Mouse (Mus musculus): ENCODE measurements at regions not wholly inside any gene's neighbourhood (a gene's known extent, or its start where the extent isn't known, plus 50 kb on each side); places are given as distances from the start of the nearest gene placed in this dataset.
A peak's percentile ranks its signal among the peaks of the same experiment; 100 is the strongest.

DNA sequence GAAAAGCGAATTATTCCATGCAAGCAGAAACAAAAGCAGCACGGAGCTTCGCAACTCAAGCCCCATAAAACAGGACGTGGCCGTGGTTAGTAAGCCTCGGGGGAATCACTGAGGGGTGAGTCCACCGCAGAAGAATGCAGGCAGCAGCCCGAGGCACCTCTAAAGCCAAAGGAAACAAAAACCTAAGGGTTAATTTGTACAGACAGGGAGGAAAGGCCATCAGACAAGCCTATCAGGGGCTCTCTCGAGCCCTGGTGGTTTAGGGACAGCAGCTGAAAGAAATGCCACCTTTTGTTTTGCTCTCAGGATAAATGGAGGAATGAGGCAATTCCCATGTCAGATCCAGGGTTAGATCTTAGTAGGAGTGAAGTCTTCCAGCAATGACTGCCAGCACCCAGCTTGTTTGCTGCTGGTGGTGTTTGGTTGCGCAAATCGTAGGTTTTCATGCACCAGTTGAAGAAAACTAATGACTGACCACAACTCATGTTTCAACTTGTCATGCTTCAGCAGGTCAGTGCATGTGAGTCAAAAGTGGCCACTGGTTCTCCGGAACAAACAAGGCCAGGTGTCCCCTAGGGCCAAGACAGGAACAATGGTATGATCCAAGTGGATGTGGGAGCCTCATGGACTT lies 173.9 kb upstream of the Dapk1 start:
- peak; percentile 47 for DNase-seq (ENCODE audit: low read depth, low spot score)

DNA sequence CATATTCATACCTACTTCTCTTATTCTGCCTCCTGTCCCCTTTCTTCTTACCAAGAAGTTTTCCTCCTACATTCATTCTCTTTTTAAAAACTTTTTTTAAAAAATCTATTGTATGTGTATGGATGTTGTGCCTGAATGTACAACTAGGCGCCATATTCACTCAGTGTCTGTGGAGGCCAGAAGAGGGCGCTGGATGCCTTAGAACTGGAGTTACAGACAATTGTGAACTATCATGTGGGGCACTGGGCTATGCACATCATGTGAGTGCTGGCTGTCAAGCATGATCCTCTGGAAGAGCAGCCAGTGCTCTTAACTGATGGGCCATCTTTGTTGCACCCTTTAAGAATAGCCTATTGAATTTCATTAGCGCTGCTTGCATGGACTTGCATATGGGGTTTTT lies 172.6 kb upstream of the Dapk1 start:
- DNase-seq (ENCODE audit: low read depth, low spot score), result no peak

DNA sequence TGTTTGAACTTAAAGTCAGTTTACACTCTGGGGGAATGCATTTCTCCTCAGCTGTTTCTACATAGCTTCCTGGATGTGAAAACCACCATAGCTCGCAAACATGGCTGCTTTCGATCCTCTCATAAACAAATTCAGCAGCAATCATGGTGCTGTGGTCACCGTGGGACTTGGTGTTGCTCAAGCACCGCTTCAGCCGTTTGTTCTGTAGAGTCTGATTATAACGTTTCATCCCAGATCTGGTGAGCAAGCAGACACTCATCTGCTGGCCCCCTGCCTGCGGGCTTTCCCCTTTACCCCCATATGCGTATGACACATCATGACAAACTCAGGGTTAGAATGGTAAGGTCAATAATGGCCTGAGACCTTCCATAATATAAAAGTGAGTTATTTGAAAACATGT lies 170.3 kb upstream of the Dapk1 start:
- DNase-seq (ENCODE audit: low read depth, low spot score), result no peak

DNA sequence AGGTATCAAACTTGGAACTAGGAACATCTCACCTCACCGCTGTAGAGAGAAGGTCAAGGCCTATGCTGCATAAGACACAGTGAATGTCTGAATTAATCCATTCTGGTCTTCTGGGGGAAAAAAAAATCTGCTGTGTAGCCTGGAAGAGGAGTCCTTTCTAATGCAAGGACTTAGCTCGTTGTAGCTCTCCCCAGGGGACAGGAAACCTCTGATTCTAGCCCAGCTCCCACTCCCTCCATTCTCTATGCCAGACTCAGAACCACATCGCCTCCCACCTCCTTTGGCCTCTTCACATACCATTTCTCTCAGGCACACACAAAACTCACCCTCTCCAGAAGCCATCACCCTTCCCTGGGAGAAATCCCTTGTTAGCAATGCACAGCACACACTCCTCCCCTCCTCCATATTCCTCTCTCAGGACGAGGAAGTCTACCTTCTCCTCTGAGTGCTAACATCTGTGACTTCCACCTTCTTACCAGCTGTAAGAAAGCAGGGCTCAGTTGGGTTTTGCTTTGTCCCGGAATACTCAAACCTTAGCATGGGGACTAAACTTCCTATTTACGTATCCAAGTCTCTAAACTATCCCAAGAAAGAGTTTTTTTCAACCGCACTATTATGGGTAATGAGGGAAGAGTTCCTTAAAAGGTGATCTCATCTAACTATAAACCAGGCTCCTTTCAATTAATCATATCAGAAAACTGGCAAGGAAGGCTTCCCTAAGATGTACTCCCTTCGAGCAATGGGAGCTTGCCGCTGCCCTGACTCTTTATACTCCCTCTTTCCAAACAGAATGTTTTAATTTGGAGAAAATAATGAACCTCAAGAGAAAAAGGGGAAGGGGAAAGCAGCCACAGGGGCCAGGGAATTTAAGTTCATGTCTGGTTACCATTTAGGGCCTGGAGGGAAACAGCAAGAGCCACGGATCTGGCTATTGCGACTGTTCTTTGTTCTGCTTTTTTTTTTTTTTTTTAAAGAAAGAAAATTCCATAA lies 167.2 kb upstream of the Dapk1 start:
- DNase-seq (ENCODE audit: low read depth, low spot score), result no peak

DNA sequence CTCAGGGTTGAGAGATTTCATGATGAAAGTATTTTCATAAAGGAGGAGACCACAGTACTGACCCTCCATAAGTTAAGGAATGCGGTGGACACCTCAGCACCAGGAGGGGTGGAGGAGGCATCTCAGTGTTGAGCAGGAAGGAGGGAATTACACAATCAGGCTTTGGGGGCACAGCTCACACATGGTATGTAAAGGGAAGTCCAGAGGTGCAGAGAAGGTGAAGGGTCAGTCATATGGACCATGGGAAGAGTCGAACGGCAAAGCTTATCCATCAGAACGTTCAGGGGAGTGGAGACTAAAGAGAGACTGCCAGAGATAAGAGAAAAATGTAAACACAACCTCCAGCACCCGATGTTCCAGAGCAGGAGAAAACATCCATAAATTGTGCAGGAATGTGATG lies 166.4 kb upstream of the Dapk1 start:
- DNase-seq (ENCODE audit: low read depth, low spot score), result no peak

DNA sequence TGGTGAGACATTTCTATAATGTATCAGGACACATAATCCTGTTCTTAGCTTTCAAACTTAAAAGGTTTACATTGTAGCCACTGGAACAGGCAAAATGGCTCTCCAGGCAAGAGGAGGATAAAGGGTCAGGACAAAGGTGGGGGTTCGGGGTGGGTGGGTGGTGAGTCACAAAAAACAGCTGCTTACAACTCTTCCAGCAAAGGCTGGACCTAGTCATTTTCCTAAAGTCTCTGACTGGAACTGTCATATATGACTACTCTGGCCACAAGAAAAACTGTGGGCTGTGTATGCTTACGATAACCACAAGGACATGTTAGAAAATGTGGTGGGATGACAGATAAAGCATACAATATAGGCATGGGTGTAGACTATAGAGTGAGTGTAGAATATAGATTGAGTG lies 163.6 kb upstream of the Dapk1 start:
- no peak for DNase-seq (ENCODE audit: low read depth, low spot score)

DNA sequence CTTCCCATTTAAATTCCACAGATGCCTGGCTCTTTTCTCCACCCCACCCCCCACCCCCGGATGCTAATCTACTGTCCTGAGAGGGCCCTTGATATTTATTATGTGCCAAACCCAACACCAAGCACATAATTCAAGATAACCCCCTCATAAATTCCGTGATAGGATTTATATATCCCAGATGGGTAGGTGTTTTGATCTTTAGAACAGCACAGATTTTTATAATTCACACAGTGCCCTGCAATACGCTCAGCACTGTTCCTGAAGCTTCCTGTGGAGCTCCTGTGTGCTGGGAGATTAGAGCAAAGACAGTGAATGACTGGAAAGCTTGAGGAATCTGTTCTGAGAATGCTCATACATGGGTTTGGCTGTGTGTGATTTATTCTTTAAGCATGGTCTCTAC lies 161.2 kb upstream of the Dapk1 start:
- DNase-seq (ENCODE audit: low read depth, low spot score), result peak; percentile 78

DNA sequence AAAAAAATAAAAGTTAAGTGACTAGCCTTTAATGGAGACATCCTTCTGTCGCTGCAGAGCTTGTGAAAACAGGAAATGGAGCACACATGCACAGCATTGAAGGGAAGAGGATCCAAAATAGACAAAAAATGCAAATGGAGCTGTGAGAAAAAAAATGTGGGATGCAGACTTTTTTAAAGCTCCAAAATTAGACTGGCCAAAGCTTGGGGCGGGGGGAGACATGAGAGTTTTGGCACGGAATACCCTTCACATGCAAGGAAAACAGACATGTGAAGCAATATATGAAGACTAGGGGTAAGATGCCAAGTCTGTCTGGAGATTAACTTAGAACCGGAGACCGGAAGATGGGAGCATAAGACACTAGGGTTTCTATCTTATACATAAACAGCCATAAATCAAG lies 156.6 kb upstream of the Dapk1 start:
- DNase-seq (ENCODE audit: low read depth, low spot score), result no peak

DNA sequence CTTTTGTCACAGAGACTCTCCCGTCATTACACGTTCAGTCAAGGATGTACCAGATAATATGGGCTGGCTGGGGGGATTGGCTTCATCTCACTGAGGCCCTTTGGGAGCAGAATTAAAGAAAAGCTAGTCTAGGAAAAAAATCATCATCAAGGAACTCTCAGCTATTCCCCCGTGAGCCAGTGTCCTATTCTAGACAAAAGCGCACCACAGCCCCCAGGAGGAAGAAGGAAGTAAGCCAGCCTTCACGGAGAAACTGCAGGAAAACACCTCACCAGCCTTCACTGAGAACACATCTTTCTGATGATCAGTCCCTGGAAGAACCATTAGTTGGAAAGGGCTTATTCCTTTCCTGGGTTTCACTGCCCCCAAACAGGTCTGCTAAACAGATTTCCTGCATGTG lies 154.8 kb upstream of the Dapk1 start:
- no peak for DNase-seq (ENCODE audit: low read depth, low spot score)

DNA sequence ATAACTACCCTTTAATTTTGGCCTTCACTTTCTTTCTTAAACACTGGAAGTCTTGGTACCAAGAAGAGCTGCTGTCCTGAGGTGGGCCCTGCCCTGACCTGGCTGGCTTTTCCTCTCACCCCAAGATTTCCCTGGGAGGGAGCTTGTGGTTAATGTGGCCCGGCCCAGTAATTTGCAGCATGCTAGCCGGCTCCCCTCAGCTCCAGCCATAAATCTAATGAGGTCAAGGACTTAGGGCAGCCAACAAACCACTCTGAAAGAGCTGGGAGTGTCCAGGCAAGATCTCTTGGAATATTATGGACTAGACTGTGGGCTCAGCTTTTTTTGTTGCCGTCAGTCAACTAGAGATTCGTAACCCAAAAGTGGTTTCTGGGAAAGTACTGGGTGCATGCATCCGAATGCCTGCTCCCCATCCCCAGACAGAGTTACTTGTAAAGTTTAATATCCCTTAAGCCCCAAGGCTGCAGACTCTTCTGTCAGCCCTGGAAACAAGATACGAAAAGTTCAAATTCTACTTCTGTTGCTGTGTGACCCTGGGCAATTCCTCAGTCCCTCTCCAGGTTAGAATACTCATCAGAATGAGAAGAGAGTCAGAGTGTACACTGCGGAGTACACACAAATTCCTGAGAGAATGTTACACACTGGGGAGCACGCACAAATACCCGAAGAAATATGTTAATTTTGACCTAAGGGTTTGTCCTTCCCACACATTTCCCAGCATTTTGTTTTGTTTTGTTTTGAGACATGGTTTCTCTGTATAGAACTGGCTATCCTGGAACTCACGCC lies 150.8 kb upstream of the Dapk1 start:
- peak; percentile 45 for DNase-seq (ENCODE audit: low read depth, low spot score)

DNA sequence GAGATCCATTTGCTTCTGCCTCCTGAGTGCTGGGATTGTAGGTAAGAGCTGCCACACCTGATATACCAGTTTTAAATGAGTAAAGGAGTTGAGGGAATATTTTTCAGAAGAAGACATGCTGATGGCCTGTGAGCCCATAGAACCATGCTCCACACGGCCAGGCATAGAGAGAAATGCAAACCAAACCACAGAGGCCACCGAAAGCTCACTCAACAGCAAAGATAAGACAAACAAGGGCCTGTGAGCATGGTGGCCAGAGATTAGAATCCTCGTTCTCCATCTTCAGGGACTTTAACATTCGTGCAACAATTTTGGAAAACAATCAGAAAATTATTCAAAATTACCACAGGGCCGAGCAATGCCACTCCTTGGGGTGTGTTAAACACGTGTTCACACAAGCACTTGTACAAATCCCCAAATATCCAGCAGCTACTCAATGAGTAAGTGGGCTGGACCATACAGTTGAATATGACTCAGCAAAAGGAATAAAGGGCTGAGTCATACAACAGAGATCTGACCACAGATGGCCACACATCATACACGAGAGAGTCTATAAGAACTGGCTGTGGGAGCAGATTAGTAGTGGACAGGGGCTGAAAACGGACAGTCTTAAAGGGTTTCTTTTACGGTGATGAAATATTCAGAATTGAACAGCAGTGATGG lies 147.8 kb upstream of the Dapk1 start:
- no peak for DNase-seq (ENCODE audit: low read depth, low spot score)

DNA sequence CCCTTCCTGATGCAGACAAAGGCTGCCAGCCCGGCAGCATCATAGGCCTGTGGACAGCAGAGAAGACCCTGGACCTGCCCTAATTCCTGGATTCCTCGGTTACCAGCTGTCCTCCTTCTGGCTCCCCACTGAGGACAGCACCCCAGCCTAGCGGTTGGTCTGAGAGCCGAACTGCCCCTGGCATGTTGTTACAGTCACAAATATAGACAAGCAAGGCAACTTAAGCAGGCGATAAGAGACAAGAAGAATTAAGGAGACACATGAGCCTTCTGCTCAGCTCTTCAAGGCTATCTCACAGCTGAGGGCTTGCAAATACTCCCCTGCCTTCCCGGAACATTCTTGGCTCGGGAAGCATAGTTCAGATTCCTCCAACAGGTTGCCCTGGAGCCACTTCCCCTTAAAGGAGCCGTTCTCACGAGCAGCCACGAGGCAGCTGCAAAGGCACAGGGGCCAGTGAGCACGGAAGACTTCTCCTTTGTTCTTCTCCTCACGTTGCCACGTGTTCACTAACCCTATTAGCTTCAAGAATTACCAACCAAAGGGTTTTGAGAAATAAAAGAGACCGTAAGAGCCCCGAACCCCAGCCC lies 146.6 kb upstream of the Dapk1 start:
- peak; percentile 60 for DNase-seq (ENCODE audit: low read depth, low spot score)

DNA sequence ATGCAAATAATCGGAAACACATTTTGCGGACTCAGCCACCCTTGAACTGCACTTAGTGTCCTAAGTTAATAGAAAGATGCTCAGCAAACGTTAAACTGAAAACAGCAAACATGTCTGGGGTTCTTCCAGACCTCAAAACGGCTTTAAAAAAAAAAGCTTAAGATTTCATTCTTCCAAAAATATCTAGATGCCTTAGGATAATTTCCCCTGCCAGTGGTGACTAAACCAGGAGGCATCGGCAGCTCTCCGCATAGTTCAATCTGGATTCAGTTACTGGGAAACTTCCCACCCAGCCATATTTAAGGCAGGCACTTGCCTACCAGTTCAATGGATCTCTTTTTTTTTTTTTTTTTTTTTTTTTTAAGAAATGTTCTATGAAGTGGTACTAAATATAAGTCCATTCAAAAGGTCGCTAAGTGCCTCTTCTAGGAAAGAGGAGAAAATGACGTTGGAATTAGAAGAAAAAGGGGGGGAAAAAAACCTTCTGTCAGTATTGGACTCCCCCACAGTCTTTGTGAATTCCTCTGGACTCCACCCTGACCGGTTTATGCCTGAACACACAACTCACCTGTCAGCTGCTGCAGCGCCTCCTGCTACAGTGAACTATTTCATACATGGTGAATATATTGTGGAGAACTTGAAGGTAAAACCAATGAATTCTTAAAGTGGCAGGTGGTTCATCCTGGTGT lies 145.7 kb upstream of the Dapk1 start:
- no peak for DNase-seq (ENCODE audit: low read depth, low spot score)

DNA sequence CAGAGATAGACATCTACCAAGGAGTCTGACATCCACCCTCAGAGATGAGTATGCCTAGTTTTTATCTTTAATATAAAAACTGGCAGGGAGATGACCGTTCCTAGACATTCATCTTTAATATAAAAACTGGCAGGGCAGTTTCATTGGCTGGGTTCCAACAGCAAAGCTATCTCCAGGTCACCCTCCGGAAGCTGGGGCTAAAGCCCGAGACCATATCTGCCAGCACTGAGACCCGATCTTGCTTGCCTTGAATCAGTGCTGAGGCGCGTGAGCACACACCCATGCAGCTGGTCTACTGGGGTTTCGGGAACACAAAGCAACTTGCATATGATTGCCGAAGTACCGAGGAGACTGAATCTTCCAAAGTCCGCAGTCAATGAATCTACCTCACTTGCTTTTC lies 144.5 kb upstream of the Dapk1 start:
- no peak for DNase-seq (ENCODE audit: low read depth, low spot score)

DNA sequence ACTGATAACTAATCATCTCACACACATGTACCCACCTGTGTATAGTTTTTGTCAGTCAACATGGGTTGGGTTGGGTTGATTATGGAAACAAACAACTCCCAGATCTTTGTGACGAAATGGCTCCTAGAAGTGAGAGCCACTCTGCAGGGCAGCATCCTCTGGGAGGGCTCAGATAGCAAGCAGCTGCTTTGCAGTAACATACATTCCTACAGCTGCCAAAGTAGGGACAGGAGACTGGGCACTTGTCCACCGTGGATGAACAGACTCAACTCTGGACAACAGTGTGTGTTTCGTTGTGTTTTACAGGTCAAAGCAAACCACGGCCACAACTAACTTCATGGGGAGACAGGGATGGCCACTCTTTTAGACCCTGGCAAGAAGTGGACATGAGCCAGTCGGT lies 142.7 kb upstream of the Dapk1 start:
- no peak for DNase-seq (ENCODE audit: low read depth, low spot score)

DNA sequence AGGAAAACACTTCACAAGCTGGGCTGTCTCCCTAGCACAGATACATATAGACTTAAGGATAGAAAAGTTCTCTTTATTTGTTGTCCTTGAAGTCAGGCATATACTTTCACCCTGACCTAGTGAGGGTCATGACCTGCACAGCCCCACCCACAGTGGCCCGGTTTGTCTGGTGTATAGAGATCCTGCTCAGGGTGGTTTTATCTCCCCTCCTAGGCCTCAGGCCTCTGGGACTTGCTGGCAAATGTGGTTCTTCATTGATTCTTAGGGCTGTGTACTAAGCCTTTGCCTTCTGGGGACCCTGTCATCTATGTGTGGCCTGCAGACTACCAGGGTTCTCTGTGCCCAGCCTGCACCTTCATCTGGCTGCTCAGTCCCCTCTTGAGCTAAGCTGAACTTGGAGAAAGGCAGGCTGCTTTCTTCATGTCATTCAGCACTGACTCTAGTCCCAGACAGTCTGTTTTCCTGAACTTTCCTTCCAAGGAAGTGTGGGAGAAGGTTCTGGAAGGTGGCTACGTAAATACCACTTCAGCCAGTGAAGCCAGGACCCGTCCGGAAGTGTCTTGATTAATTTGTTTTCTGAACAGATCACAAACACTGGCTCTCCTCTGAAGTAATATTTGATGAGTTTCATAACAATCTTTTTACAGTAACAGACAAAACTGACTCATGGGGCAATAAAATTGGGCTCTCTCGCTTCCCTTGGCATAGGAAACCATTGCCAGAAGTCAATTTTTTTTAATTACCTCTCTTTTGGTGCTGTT lies 135.0 kb upstream of the Dapk1 start:
- DNase-seq (ENCODE audit: low read depth, low spot score), result no peak

DNA sequence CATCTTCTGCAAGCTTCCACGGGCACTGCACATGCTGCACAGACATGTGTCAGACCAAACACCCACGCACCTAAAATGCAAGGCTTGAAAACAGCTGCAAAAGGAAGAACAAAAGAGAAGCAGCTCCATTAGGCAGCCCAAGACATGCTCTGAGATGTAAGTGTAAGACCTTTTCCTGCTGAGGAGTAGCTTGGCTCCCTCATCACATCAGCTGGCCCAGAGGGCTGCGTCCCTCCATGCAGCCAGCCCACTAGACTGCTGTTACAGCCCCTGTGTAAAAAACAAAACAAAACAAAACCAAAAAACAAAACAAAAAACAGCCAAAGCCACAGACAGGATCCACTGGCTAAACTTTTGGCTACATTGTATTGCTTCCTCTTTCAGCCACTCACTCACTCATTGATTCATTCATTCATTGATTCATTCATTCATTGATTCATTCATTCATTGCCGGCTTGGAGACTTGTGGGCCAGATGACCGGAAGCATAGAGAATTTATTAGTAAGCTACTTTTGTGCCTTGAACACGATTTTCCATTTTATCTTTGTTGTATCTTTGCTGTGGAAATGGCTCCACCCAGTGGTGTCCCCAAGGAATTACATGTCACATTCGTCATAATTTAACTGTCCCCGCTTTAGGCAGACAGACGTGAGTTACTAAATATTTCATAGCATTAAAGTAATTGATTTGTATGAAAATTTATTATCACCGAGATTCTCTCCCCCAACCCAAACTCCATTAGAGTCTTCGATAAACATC lies 133.7 kb upstream of the Dapk1 start:
- peak; percentile 75 for DNase-seq (ENCODE audit: low read depth, low spot score)

DNA sequence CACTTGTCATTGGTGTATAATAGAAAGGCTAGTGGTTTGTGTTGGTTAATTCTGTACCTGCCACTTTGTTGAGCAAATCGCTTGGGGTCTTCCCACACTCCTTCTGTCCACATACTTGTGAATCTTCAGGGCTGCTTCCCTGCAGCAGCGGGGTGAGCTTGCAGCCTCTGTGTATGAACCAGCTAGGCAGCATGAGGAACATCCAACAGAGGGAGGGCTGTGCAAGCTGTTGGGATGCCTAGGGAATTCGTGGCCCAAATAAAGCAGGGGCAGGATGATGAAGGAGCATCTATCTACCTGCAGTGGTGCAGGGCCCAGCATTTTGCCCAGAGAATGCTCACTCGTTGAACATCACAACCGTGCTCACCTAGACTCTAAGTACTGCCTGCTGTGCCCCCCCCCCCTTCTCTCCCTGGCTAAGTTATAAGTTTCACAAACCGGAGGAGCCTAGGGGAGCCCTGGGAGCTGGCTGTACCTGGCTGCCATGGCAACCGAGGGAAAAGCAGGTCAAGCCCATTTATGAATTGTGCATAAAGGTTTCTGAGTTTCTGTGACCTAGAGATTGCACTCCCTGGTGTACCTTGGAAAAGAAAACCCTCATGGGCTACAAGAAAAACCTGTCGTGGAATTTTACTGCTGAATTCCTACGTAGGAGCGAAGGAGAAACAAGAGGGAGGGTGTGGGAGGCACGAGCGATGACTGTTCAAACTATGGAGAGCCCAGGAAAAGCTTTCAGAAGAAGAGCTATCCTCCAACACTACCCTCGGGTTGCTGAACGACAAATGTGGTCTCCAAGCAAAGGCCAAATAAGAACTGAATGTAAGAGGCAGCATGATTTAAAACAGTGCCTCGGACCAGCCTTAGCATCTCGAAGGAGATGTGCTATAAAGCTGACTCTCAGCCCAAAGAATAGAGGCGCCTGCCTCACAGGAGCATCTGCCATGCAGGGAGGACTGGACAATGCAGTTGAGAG lies 131.0 kb upstream of the Dapk1 start:
- DNase-seq (ENCODE audit: low read depth, low spot score), result no peak

Measured in mesoderm, embryonic 11.5 days (tissue).